Mouse (Mus musculus): ENCODE data around the gene Lamtor1.

GRCm38 (mm10) chr7:101884160-101884559 lies 21.5 kb upstream of the Lamtor1 start:
- TF ChIP-seq EP300 (IDR thresholded peaks at IDR 0.05; ENCODE audit: low read length) = no peak
- TF ChIP-seq POLR2A (IDR thresholded peaks at IDR 0.05; ENCODE audit: low read depth, low read length) = no peak
- TF ChIP-seq ZNF384 (IDR thresholded peaks at IDR 0.05; ENCODE audit: low read depth, low read length) = no peak
- TF ChIP-seq CTCF (conservative IDR thresholded peaks at IDR 0.05 in 1 of 2, IDR thresholded peaks at IDR 0.05 in 1 of 2; ENCODE audit: low read depth in 2 of 2, low read length in 2 of 2) = no peak
- no peak for TF ChIP-seq SIN3A (IDR thresholded peaks at IDR 0.05; ENCODE audit: low read length)
- no peak for TF ChIP-seq RCOR1 (conservative IDR thresholded peaks at IDR 0.05; ENCODE audit: low read depth, low read length)

All from CH12.LX (cell line).